Mouse (Mus musculus) stomach, postnatal 0 days (tissue): ENCODE data around the gene Smc1b. TPM values are rescaled to one million over a fixed set of nuclear protein-coding genes. Genes with fewer than 3 reads are reported as not detected.

Source experiments
- ATAC-seq: fragments of 200-750 bp; cut with Nextera tagmentation; 2 replicates; pipeline ENCODE4 v1.8.0; 2017; ENCODE audit not compliant: low FRiP score, low TSS enrichment
- DNase-seq: peaks from one replicate; pipeline ENCODE4 v3.0.0-alpha.2; 2016; ENCODE audit warnings: low spot score
- H3K27ac ChIP-seq: fragments of 300-500 bp; sonication (generic); replicated peaks from 2 replicates; pipeline ENCODE4 v1.5.1; 2014; ENCODE audit warnings: mild to moderate bottlenecking, control low read depth
- H3K27me3 ChIP-seq: fragments of 300-500 bp; sonication (generic); 2 replicates; pipeline ENCODE4 v1.6.1; 2014; ENCODE audit warnings: low read length; ENCODE audit not compliant: control insufficient read depth, insufficient read depth
- H3K36me3 ChIP-seq: fragments of 300-500 bp; sonication (generic); 2 replicates; pipeline ENCODE4 v1.6.1; 2014; ENCODE audit warnings: low read length, mixed read lengths; ENCODE audit not compliant: control insufficient read depth, insufficient read depth
- H3K4me1 ChIP-seq: fragments of 300-500 bp; sonication (generic); replicated peaks from 2 replicates; pipeline ENCODE4 v1.6.1; 2014; ENCODE audit warnings: antibody characterized with exemption; ENCODE audit not compliant: control insufficient read depth, insufficient read depth
- H3K4me2 ChIP-seq: fragments of 300-500 bp; sonication (generic); replicated peaks from 2 replicates; pipeline ENCODE4 v1.6.1; 2014; ENCODE audit warnings: low read depth, mild to moderate bottlenecking, control low read depth, moderate library complexity
- H3K4me3 ChIP-seq: fragments of 300-500 bp; sonication (generic); 2 replicates; pipeline ENCODE4 v1.5.1; 2014; ENCODE audit warnings: low read depth, low read length, control low read depth
- H3K9ac ChIP-seq: fragments of 300-500 bp; sonication (generic); 2 replicates; pipeline ENCODE4 v1.6.1; 2014; ENCODE audit warnings: mild to moderate bottlenecking, low read length, control low read depth, mixed read lengths
- H3K9me3 ChIP-seq: fragments of 300-500 bp; sonication (generic); 2 replicates; pipeline ENCODE4 v1.6.1; 2016; ENCODE audit warnings: low read length; ENCODE audit not compliant: control insufficient read depth
- CTCF ChIP-seq: IDR thresholded peaks from 2 replicates; pipeline ENCODE4 v1.5.1; 2016; ENCODE audit warnings: antibody characterized with exemption, low read depth, mild to moderate bottlenecking, moderate library complexity
- EP300 ChIP-seq: optimal IDR thresholded peaks from 2 replicates; pipeline ENCODE3; 2016; ENCODE audit warnings: antibody characterized with exemption
- whole genome bisulfite sequencing: fragments of 180-500 bp; shearing (Covaris S2); extraction: QIAGEN DNeasy Blood & Tissue Kit; methylation state at CpG from one replicate; pipeline ENCODE4 v1.1.7; 2014; 5-methylcytosine and 5-hydroxymethylcytosine counted together
- polyA plus RNA-seq: library from polyadenylated mRNA; unstranded; fragments of >200 nt; fragmentation: Nextera tagmentation; extraction: Ambion mirVana; gene quantifications from 2 replicates; pipeline ENCODE4 v1.2.1, GENCODE M21; 2015

Smc1b gene
- polyA plus RNA-seq, 1 experiment from 2014 or later, result 0.07 TPM

DNA sequence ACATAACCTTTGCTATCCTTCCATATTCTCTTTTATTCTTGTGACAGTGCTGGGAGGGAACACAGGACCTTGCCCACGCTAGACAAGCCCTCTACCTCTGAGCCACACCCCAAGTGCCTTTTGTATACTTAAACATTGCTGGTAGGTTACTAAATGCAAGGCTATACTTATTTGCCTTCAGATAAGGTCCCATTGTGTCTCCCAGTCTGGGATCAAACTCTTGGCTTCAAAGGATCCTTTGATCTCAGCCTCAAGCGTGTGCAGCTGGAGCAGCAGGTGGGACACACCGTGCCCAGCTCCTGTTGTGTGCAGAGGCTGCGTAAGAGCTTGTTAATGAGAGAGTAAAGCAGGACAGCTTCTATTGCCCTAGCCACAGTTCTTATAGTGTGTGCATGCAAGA lies 104.0 kb downstream of the Smc1b start:
- Histone ChIP-seq H3K36me3 (no peaks in the 10 kb centered on the region), H3K27me3 (no peaks in the 10 kb centered on the region), H3K9me3 (no peaks in the 10 kb centered on the region), H3K4me1 (no peaks in the 10 kb centered on the region), H3K9ac (no peak overlapping the region), H3K27ac (no peak overlapping the region), H3K4me2 (no peak overlapping the region), H3K4me3 (no peak overlapping the region)
- peak; percentile 87 for ATAC-seq
- DNase-seq, result peak; percentile 58
- 44% methylated on average over 4 of the region's 4 CpGs for WGBS
- TF ChIP-seq EP300 (no peak), CTCF (no peak)

DNA sequence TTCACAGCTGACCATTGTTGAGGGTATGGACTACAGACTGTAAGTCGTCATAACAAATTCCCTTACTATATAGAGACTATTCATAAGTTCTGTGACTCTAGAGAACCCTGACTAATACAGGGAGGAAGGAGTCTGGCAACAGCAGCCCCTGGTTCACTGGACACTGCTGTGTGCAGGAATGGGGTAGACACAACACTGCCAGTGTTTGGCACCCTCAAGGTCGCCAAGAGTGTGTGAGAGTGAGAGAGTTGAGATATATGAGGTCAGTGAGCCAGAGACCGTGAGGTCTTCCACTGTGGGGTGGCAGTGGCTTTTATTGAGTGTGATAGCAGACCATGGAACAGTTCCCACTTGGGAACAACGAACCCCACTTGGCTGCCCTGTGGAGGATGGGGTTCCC lies 105.6 kb downstream of the Smc1b start:
- WGBS, result 90% methylated on average over 4 of the region's 4 CpGs
- H3K4me2 ChIP-seq, result no peak overlapping the region
- H3K4me1 ChIP-seq, result no peaks in the 10 kb centered on the region
- H3K9me3 ChIP-seq, result no peaks in the 10 kb centered on the region
- no peaks in the 10 kb centered on the region for H3K36me3 ChIP-seq
- DNase-seq (no peak), ATAC-seq (no peak)
- no peak overlapping the region for H3K4me3 ChIP-seq
- H3K27me3 ChIP-seq, result no peaks in the 10 kb centered on the region
- no peak overlapping the region for H3K27ac ChIP-seq
- no peak overlapping the region for H3K9ac ChIP-seq
- TF ChIP-seq CTCF, result no peak
- no peak for TF ChIP-seq EP300

DNA sequence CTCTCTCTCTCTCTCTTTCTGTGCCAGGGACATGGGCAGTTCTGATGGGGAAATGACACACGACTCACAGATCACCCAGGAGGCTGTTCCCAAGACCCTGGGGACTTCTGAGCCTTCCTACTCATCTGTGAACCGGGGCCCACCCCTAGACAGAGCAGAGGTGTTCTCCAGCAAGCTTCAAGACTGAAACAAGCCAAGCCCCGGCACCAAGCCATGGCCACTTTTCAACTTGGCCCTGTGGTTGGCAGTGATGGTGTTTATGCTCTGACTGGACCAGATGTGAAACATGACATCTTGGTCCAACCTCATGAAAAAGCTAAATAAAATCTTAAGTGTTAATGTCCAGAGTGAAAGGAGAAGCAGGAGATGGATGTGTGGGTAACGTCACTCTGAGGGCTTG lies 109.6 kb downstream of the Smc1b start:
- no peaks in the 10 kb centered on the region for H3K27me3 ChIP-seq
- no peak for ATAC-seq
- no peak overlapping the region for H3K9ac ChIP-seq
- TF ChIP-seq EP300 (no peak), CTCF (no peak)
- no peak for DNase-seq
- no peak overlapping the region for H3K27ac ChIP-seq
- 71% methylated on average over 4 of the region's 4 CpGs for WGBS
- H3K4me1 ChIP-seq, result peaks cover 1% of the 10 kb centered on the region; the same call in 1 of the 2 replicates
- no peaks in the 10 kb centered on the region for H3K36me3 ChIP-seq
- no peaks in the 10 kb centered on the region for H3K9me3 ChIP-seq
- no peak overlapping the region for H3K4me2 ChIP-seq
- H3K4me3 ChIP-seq, result no peak overlapping the region

DNA sequence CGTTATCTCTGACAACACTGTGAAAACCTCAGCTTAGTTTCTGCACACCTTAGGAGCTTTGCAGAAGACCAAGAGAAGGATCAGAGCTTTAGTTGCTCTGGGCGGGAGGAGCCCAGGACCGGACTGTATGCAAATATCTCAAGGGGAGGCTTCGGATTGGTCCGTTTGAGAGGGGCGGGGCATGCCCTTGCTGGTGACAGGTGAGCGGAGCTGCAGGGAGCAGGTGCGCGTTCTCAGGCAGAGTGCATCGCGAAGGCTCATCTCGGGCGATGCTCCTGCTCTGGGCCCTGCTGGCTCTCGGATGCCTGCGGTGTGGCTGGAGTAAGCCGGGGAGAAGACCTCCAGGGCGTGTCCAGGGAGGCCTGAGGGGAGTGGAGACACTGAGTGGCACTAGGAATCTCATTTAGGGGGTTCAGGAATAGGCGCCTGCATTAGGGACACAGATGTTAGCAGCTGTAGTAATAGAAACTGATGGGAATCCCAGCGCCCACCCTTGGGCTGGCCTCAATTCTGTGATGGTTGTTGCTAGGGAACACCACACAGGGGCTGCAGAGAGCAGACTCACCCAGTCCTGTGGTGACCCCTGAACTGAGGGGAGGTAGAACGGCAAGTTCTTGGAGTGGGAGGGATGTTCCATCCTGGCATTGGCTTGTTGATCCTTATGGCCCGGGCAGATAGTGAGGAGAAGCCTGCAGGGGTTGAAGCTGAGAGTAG lies 114.7 kb downstream of the Smc1b start, which contains the start of gene Upk3a:
Upk3a (plus strand) TSS at position 191 of the 714 bp plus-strand sequence.
- TF ChIP-seq CTCF (no peak), EP300 (no peak)
- no peaks in the 10 kb centered on the region for H3K9me3 ChIP-seq
- peak; percentile 86 for ATAC-seq
- no peaks in the 10 kb centered on the region for H3K36me3 ChIP-seq
- H3K27ac ChIP-seq, result no peak within 1 kb of the TSS
- H3K27me3 ChIP-seq, result no peaks in the 10 kb centered on the region
- 9% methylated on average over 21 of the region's 21 CpGs for WGBS
- peak; percentile 90 for DNase-seq
- H3K4me3 ChIP-seq, result no peak within 1 kb of the TSS
- no peak within 1 kb of the TSS for H3K9ac ChIP-seq
- no peak within 1 kb of the TSS for H3K4me2 ChIP-seq
- H3K4me1 ChIP-seq, result peaks cover 6% of the 10 kb centered on the region

DNA sequence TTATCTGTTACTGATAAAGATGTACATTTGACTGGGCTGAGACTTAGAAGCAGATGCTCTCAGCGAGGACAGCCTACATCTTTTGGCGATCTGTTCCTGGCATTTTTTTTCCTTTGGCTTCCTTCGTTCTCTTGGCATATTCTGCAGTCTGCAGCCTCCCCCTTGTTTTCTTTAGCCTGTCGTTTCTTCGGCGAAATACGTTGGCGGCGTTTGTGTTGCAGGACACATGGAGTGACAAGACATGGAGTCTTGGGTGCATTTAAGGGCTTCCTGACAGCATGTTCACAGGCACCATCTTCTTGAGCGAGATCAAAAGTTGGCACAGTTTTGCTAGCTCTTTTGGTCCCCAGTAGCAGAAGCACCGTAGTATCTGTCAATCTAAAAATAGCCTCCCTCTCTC lies 116.0 kb downstream of the Smc1b start:
- 84% methylated on average over 11 of the region's 11 CpGs for WGBS
- no peaks in the 10 kb centered on the region for H3K36me3 ChIP-seq
- no peak overlapping the region for H3K4me2 ChIP-seq
- TF ChIP-seq CTCF (no peak), EP300 (no peak)
- DNase-seq (no peak), ATAC-seq (no peak)
- no peaks in the 10 kb centered on the region for H3K9me3 ChIP-seq
- H3K9ac ChIP-seq, result no peak overlapping the region
- H3K27ac ChIP-seq, result no peak overlapping the region
- no peak overlapping the region for H3K4me3 ChIP-seq
- H3K27me3 ChIP-seq, result no peaks in the 10 kb centered on the region
- H3K4me1 ChIP-seq, result peaks cover 9% of the 10 kb centered on the region

Other genes with a start within 250 kb of the Smc1b start
- 0.13 and 0.15 TPM in 2 replicates for gene Gm29666, start 211.9 kb downstream of the Smc1b start, polyA plus RNA-seq
- 17.6 and 17.7 TPM in 2 replicates for gene Nup50, start 208.6 kb downstream of the Smc1b start, polyA plus RNA-seq
- gene 5031439G07Rik, start 143.4 kb downstream of the Smc1b start, polyA plus RNA-seq, result 6.6 and 14.7 TPM in 2 replicates
- gene Upk3a, start 114.8 kb downstream of the Smc1b start, polyA plus RNA-seq, result 5.7 and 7.0 TPM in 2 replicates
- gene Fam118a, start 103.0 kb downstream of the Smc1b start, polyA plus RNA-seq, result 18.3 and 20.1 TPM in 2 replicates
- 0.08 TPM in 1 of 2 replicates, not detected in the other for gene Ribc2, start 114 bp upstream of the Smc1b start, polyA plus RNA-seq
- 109 and 112 TPM in 2 replicates for gene Fbln1, start 74.0 kb upstream of the Smc1b start, polyA plus RNA-seq
- 124 TPM in 2 replicates for gene Atxn10, start 204.3 kb upstream of the Smc1b start, polyA plus RNA-seq